Mouse (Mus musculus): ENCODE measurements around the gene Kansl3. TPM values are rescaled to one million over a fixed set of nuclear protein-coding genes. Genes with fewer than 3 reads are reported as not detected.

Gene Kansl3
- polyA plus RNA-seq, 1 experiment from 2014 or later, result 39.7 TPM

Small RNA genes lying within 50 kb of the gene (microRNA-seq; reads per million reads assigned to microRNA genes)
- not detected for gene Mir6898

Other genes with a start within 250 kb of the Kansl3 start
- 54.0 and 73.8 TPM in 2 replicates for gene Uggt1, start 124.5 kb downstream of the Kansl3 start, polyA plus RNA-seq (2014; fragmentation: Nextera tagmentation; extraction: Ambion mirVana)
- gene Neurl3, start 94.5 kb downstream of the Kansl3 start, polyA plus RNA-seq (2014; fragmentation: Nextera tagmentation; extraction: Ambion mirVana), result 0.90 and 1.2 TPM in 2 replicates
- gene Arid5a, start 61.4 kb downstream of the Kansl3 start, polyA plus RNA-seq (2014; fragmentation: Nextera tagmentation; extraction: Ambion mirVana), result 2.0 and 2.5 TPM in 2 replicates
- gene Fer1l5, start 3.1 kb upstream of the Kansl3 start, polyA plus RNA-seq (2014; fragmentation: Nextera tagmentation; extraction: Ambion mirVana), result 2.0 and 2.1 TPM in 2 replicates
- gene Lman2l, start 76.1 kb upstream of the Kansl3 start, polyA plus RNA-seq (2014; fragmentation: Nextera tagmentation; extraction: Ambion mirVana), result 41.2 and 42.7 TPM in 2 replicates
- gene Cnnm4, start 102.4 kb upstream of the Kansl3 start, polyA plus RNA-seq (2014; fragmentation: Nextera tagmentation; extraction: Ambion mirVana), result 9.5 and 11.9 TPM in 2 replicates
- gene Cnnm3, start 142.7 kb upstream of the Kansl3 start, polyA plus RNA-seq (2014; fragmentation: Nextera tagmentation; extraction: Ambion mirVana), result 6.5 and 7.6 TPM in 2 replicates
- gene Ankrd23, start 167.7 kb upstream of the Kansl3 start, polyA plus RNA-seq (2014; fragmentation: Nextera tagmentation; extraction: Ambion mirVana), result 10.4 and 10.5 TPM in 2 replicates
- gene Gm42417, start 170.2 kb upstream of the Kansl3 start, polyA plus RNA-seq (2014; fragmentation: Nextera tagmentation; extraction: Ambion mirVana), result not detected in 2 replicates
- 22.3 and 28.5 TPM in 2 replicates for gene Ankrd39, start 178.3 kb upstream of the Kansl3 start, polyA plus RNA-seq (2014; fragmentation: Nextera tagmentation; extraction: Ambion mirVana)
- gene Sema4c, start 189.2 kb upstream of the Kansl3 start, polyA plus RNA-seq (2014; fragmentation: Nextera tagmentation; extraction: Ambion mirVana), result 4.7 and 8.7 TPM in 2 replicates